Comparison of ENCODE assay signal across 21 mouse cellular contexts in the genomic region with DNA sequence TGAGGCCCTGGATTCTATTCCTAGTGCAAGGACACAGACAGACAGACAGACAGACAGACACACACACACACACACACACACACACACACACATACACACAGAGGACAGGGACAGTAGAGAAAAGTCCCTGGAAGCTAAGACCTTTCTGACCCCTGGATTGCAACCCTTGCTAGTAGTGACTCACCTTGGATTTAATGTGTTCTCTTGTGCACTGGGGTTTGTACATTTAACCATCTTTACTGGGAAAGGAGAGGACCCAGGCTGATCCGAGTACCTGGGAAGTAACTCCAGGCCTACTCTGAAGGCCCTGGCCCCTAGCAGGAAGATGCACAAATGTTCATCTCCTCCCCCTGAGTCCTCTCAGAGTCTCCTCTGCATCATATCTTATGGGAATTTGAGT. TPM values are rescaled to one million over a fixed set of nuclear protein-coding genes. Genes with fewer than 3 reads are reported as not detected.
DNase-seq lines count a peak whose midpoint lies in the region; ATAC-seq and TF ChIP-seq lines count a peak whose summit lies in the region.
"Had no signal": no experiment of that assay in that cellular context is flagged by ENCODE, and none has a peak within 500 bp of the region (broad histone marks: within the 10 kb centered on the region; RNA-seq: fewer than 3 reads in every experiment).

No protein-coding gene starts in this region.

- H3K9me3 ChIP-seq in hindbrain, embryonic 10.5 days = no peaks in the 10 kb centered on the region
- H3K9me3 ChIP-seq in hindbrain, postnatal 0 days (ENCODE audit: low read length) = no peaks in the 10 kb centered on the region
- no peaks in the 10 kb centered on the region for H3K9me3 ChIP-seq in embryonic facial prominence, embryonic 10.5 days
- no peaks in the 10 kb centered on the region for H3K9me3 ChIP-seq in limb, embryonic 13.5 days
- no peaks in the 10 kb centered on the region for H3K9me3 ChIP-seq in heart, embryonic 11.5 days (replicated peaks; ENCODE audit: control insufficient read depth, low read length)
- H3K9me3 ChIP-seq: heart, embryonic 10.5 days; neural tube, embryonic 15.5 days had no signal

- ATAC-seq in hindbrain, postnatal 0 days = no peak
- no peak for ATAC-seq in limb, embryonic 13.5 days (ENCODE audit: low FRiP score, low read depth)
- no peak for ATAC-seq in heart, embryonic 11.5 days (replicated peaks; ENCODE audit: insufficient number of reproducible peaks, low FRiP score, low TSS enrichment)
- ATAC-seq: activated CD4-positive, CD25-positive, alpha-beta regulatory T cell, adult 4 months; hindbrain, embryonic 16.5 days had no signal

- H3K9ac ChIP-seq in hindbrain, postnatal 0 days (replicated peaks; ENCODE audit: low read length) = no peak overlapping the region
- no peak overlapping the region for H3K9ac ChIP-seq in limb, embryonic 13.5 days
- H3K9ac ChIP-seq in heart, embryonic 11.5 days (ENCODE audit: low read depth, low read length) = no peak overlapping the region
- H3K9ac ChIP-seq: neural tube, embryonic 15.5 days had no signal

- H3K27ac ChIP-seq in hindbrain, embryonic 10.5 days = peak overlapping the region; percentile 81; the same call in 1 of the 2 replicates
- H3K27ac ChIP-seq in hindbrain, postnatal 0 days = no peak overlapping the region
- peak overlapping the region; percentile 81; the same call in 1 of the 2 replicates for H3K27ac ChIP-seq in embryonic facial prominence, embryonic 10.5 days (replicated peaks)
- H3K27ac ChIP-seq in limb, embryonic 13.5 days = no peak overlapping the region
- H3K27ac ChIP-seq in heart, embryonic 11.5 days (ENCODE audit: low read depth, low read length) = no peak overlapping the region
- H3K27ac ChIP-seq: macrophage; neural tube, embryonic 15.5 days had no signal

- no peak for TF ChIP-seq CTCF in hindbrain, postnatal 0 days (IDR thresholded peaks at IDR 0.05; ENCODE audit: low read depth)

- H3K27me3 ChIP-seq in hindbrain, embryonic 10.5 days (ENCODE audit: insufficient read depth, poor library complexity, severe bottlenecking) = peaks cover 59% of the 10 kb centered on the region
- peaks cover under 1% of the 10 kb centered on the region; the same call in 1 of the 2 replicates for H3K27me3 ChIP-seq in hindbrain, postnatal 0 days (ENCODE audit: insufficient read depth, low read length)
- peaks cover 55% of the 10 kb centered on the region for H3K27me3 ChIP-seq in embryonic facial prominence, embryonic 10.5 days (replicated peaks; ENCODE audit: low read depth, poor library complexity, severe bottlenecking)
- H3K27me3 ChIP-seq in limb, embryonic 13.5 days = peaks cover 21% of the 10 kb centered on the region
- peaks cover 11% of the 10 kb centered on the region for H3K27me3 ChIP-seq in heart, embryonic 11.5 days (ENCODE audit: control insufficient read depth, insufficient read depth, low read length)

- no peak overlapping the region for H3K4me3 ChIP-seq in hindbrain, embryonic 10.5 days
- H3K4me3 ChIP-seq in hindbrain, postnatal 0 days (ENCODE audit: low read length) = no peak overlapping the region
- no peak overlapping the region for H3K4me3 ChIP-seq in embryonic facial prominence, embryonic 10.5 days
- H3K4me3 ChIP-seq in limb, embryonic 13.5 days = no peak overlapping the region
- H3K4me3 ChIP-seq in heart, embryonic 11.5 days (ENCODE audit: low read depth, low read length) = no peak overlapping the region
- H3K4me3 ChIP-seq: neural tube, embryonic 15.5 days had no signal

- peaks cover 38% of the 10 kb centered on the region for H3K4me1 ChIP-seq in hindbrain, embryonic 10.5 days (replicated peaks)
- H3K4me1 ChIP-seq in hindbrain, postnatal 0 days (ENCODE audit: insufficient read depth, low read length) = peaks cover 9% of the 10 kb centered on the region; the same call in 1 of the 2 replicates
- peaks cover 38% of the 10 kb centered on the region for H3K4me1 ChIP-seq in embryonic facial prominence, embryonic 10.5 days
- peaks cover 19% of the 10 kb centered on the region for H3K4me1 ChIP-seq in limb, embryonic 13.5 days
- H3K4me1 ChIP-seq in heart, embryonic 11.5 days (ENCODE audit: control insufficient read depth, insufficient read depth, low read length) = peaks cover 23% of the 10 kb centered on the region

- no peak for DNase-seq in hindbrain, embryonic 10.5 days (ENCODE audit: low spot score)
- no peak for DNase-seq in hindbrain, postnatal 0 days (ENCODE audit: low spot score)
- DNase-seq in MN1 (ENCODE audit: low spot score) = peak; percentile 22
- no peak for DNase-seq in embryonic facial prominence, embryonic 10.5 days (ENCODE audit: low spot score)
- no peak for DNase-seq in cerebellum, adult 8-10 months
- DNase-seq: cerebellum, adult 18-20 months; cerebellum, postnatal 25 days; liver; right cerebral cortex, adult 18-20 months; right cerebral cortex, postnatal 4 days; thymus, adult 18-20 months; thymus, postnatal 4 days had no signal

- H3K4me2 ChIP-seq in hindbrain, postnatal 0 days (ENCODE audit: low read depth, low read length) = no peak overlapping the region
- peak overlapping the region; percentile 51; the same call in 1 of the 2 replicates for H3K4me2 ChIP-seq in limb, embryonic 13.5 days (replicated peaks)
- H3K4me2 ChIP-seq in heart, embryonic 11.5 days = no peak overlapping the region
- H3K4me2 ChIP-seq: neural tube, embryonic 15.5 days had no signal

- no peaks in the 10 kb centered on the region for H3K36me3 ChIP-seq in hindbrain, embryonic 10.5 days
- no peaks in the 10 kb centered on the region for H3K36me3 ChIP-seq in hindbrain, postnatal 0 days (ENCODE audit: insufficient read depth, low read length)
- H3K36me3 ChIP-seq in embryonic facial prominence, embryonic 10.5 days (replicated peaks) = no peaks in the 10 kb centered on the region
- H3K36me3 ChIP-seq in limb, embryonic 13.5 days = no peaks in the 10 kb centered on the region
- no peaks in the 10 kb centered on the region for H3K36me3 ChIP-seq in heart, embryonic 11.5 days (ENCODE audit: control insufficient read depth, insufficient read depth, low read length)
- H3K36me3 ChIP-seq: heart, embryonic 10.5 days; neural tube, embryonic 15.5 days had no signal

- WGBS in hindbrain, embryonic 10.5 days = 66% methylated on average over 1 of the region's 1 CpGs
- WGBS in hindbrain, postnatal 0 days = 91% methylated on average over 1 of the region's 1 CpGs
- 58% methylated on average over 1 of the region's 1 CpGs for WGBS in embryonic facial prominence, embryonic 10.5 days
- 53% methylated on average over 1 of the region's 1 CpGs for WGBS in limb, embryonic 13.5 days
- WGBS in heart, embryonic 11.5 days (ENCODE audit: insufficient replicate concordance) = 70% methylated on average over 1 of the region's 1 CpGs

RNA-seq across cellular contexts. Expression of gene Efhd1, which starts 7.4 kb away (rescaled TPM):
- polyA plus RNA-seq in hindbrain, embryonic 10.5 days (2016; fragmentation: Nextera tagmentation; extraction: Ambion mirVana) = 0.14 and 0.49 TPM in 2 replicates
- 12.4 and 13.0 TPM in 2 replicates for total RNA-seq in hindbrain, postnatal 0 days (2014; rRNA removed)
- 6.4 and 7.8 TPM in 2 replicates for polyA plus RNA-seq in hindbrain, postnatal 0 days (2015; fragmentation: Nextera tagmentation; extraction: Ambion mirVana)
- 0.69 and 0.77 TPM in 2 replicates for polyA plus RNA-seq in embryonic facial prominence, embryonic 10.5 days (2016; fragmentation: Nextera tagmentation; extraction: Ambion mirVana)
- 0.69 and 0.89 TPM in 2 replicates for polyA plus RNA-seq in limb, embryonic 13.5 days (2015; fragmentation: Nextera tagmentation; extraction: Ambion mirVana)
- 0.26 and 0.42 TPM in 2 replicates for polyA plus RNA-seq in heart, embryonic 11.5 days (2014; fragmentation: Nextera tagmentation; extraction: Ambion mirVana)
- total RNA-seq: hematopoietic stem cell, adult 5-6 weeks; MEL had no signal
- polyA plus RNA-seq: activated CD4-positive, CD25-positive, alpha-beta regulatory T cell, adult 4 months had no signal

RNA-seq across cellular contexts. Expression of gene Gigyf2, which starts 55.2 kb away (rescaled TPM):
- polyA plus RNA-seq in hindbrain, embryonic 10.5 days (2016; fragmentation: Nextera tagmentation; extraction: Ambion mirVana) = 46.1 and 48.1 TPM in 2 replicates
- 56.8 and 58.1 TPM in 2 replicates for total RNA-seq in hindbrain, postnatal 0 days (2014; rRNA removed)
- polyA plus RNA-seq in hindbrain, postnatal 0 days (2015; fragmentation: Nextera tagmentation; extraction: Ambion mirVana) = 51.3 and 51.9 TPM in 2 replicates
- 49.7 and 55.2 TPM in 2 replicates for polyA plus RNA-seq in embryonic facial prominence, embryonic 10.5 days (2016; fragmentation: Nextera tagmentation; extraction: Ambion mirVana)
- 62.7 and 65.3 TPM in 2 replicates for polyA plus RNA-seq in limb, embryonic 13.5 days (2015; fragmentation: Nextera tagmentation; extraction: Ambion mirVana)
- polyA plus RNA-seq in heart, embryonic 11.5 days (2014; fragmentation: Nextera tagmentation; extraction: Ambion mirVana) = 26.9 and 32.0 TPM in 2 replicates

RNA-seq across cellular contexts. Expression of gene Eif4e2, which starts 57.9 kb away (rescaled TPM):
- 172 and 173 TPM in 2 replicates for polyA plus RNA-seq in hindbrain, embryonic 10.5 days (2016; fragmentation: Nextera tagmentation; extraction: Ambion mirVana)
- 60.4 and 68.1 TPM in 2 replicates for total RNA-seq in hindbrain, postnatal 0 days (2014; rRNA removed)
- polyA plus RNA-seq in hindbrain, postnatal 0 days (2015; fragmentation: Nextera tagmentation; extraction: Ambion mirVana) = 99.7 and 103 TPM in 2 replicates
- polyA plus RNA-seq in embryonic facial prominence, embryonic 10.5 days (2016; fragmentation: Nextera tagmentation; extraction: Ambion mirVana) = 175 and 185 TPM in 2 replicates
- polyA plus RNA-seq in limb, embryonic 13.5 days (2015; fragmentation: Nextera tagmentation; extraction: Ambion mirVana) = 178 and 181 TPM in 2 replicates
- polyA plus RNA-seq in heart, embryonic 11.5 days (2014; fragmentation: Nextera tagmentation; extraction: Ambion mirVana) = 121 and 128 TPM in 2 replicates

Comparison
In these comparisons a context has a peak if more than half of its experiments do, and no peak if none do; other contexts are left out.
1. H3K27ac ChIP-seq: peak in hindbrain, embryonic 10.5 days (single experiment) and embryonic facial prominence, embryonic 10.5 days (single experiment); none in hindbrain, postnatal 0 days (single experiment), limb, embryonic 13.5 days (single experiment) and heart, embryonic 11.5 days (single experiment).